Mouse (Mus musculus) intestine, postnatal 0 days (tissue): ENCODE data around the gene Klhl2. TPM values are rescaled to one million over a fixed set of nuclear protein-coding genes. Genes with fewer than 3 reads are reported as not detected.

Experiments
- ATAC-seq: fragments of 200-750 bp; cut with Nextera tagmentation; 2 replicates; pipeline ENCODE4 v1.8.0; 2017; ENCODE audit warnings: mild to moderate bottlenecking, moderate TSS enrichment, moderate library complexity
- H3K27ac ChIP-seq: fragments of 300-500 bp; sonication (generic); 2 replicates; pipeline ENCODE4 v1.5.1; 2014; ENCODE audit warnings: mild to moderate bottlenecking, low read depth, low read length, moderate library complexity
- H3K27me3 ChIP-seq: fragments of 300-500 bp; sonication (generic); replicated peaks from 2 replicates; pipeline ENCODE4 v1.6.1; 2014; ENCODE audit warnings: low read length, mixed read lengths; ENCODE audit not compliant: control insufficient read depth, insufficient read depth
- H3K36me3 ChIP-seq: fragments of 300-500 bp; sonication (generic); 2 replicates; pipeline ENCODE4 v1.6.1; 2014; ENCODE audit warnings: mild to moderate bottlenecking, moderate library complexity; ENCODE audit not compliant: control insufficient read depth, insufficient read depth
- H3K4me1 ChIP-seq: fragments of 300-500 bp; sonication (generic); replicated peaks from 2 replicates; pipeline ENCODE4 v1.6.1; 2014; ENCODE audit warnings: antibody characterized with exemption, low read length, mixed read lengths; ENCODE audit not compliant: control insufficient read depth, insufficient read depth
- H3K4me2 ChIP-seq: fragments of 300-500 bp; sonication (generic); replicated peaks from 2 replicates; pipeline ENCODE4 v1.6.1; 2014; ENCODE audit warnings: low read depth, mild to moderate bottlenecking, moderate library complexity
- H3K4me3 ChIP-seq: fragments of 300-500 bp; sonication (generic); 2 replicates; pipeline ENCODE4 v1.5.1; 2014; ENCODE audit warnings: low read depth, low read length
- H3K9ac ChIP-seq: fragments of 300-500 bp; sonication (generic); 2 replicates; pipeline ENCODE4 v1.6.1; 2014; ENCODE audit warnings: mild to moderate bottlenecking, low read depth, low read length
- H3K9me3 ChIP-seq: fragments of 300-500 bp; sonication (generic); 2 replicates; pipeline ENCODE4 v1.6.1; 2016; ENCODE audit warnings: mixed run types; ENCODE audit not compliant: control insufficient read depth
- CTCF ChIP-seq: sonication (generic); IDR thresholded peaks from 2 replicates; pipeline ENCODE4 v1.5.1; 2016; ENCODE audit warnings: low read depth, mild to moderate bottlenecking, control low read depth, antibody characterized with exemption, moderate library complexity
- WGBS: fragments of 180-500 bp; shearing (Covaris S2); extraction: QIAGEN DNeasy Blood & Tissue Kit; methylation state at CpG from one replicate; pipeline ENCODE4 v1.1.7; 2014; 5-methylcytosine and 5-hydroxymethylcytosine counted together
- polyA plus RNA-seq: library from polyadenylated mRNA; unstranded; fragments of >200 nt; fragmentation: Nextera tagmentation; extraction: Ambion mirVana; gene quantifications from 2 replicates; pipeline ENCODE4 v1.2.1, GENCODE M21; 2015

Klhl2 gene
- polyA plus RNA-seq, 1 experiment from 2014 or later = 9.9 TPM

- no peak for ATAC-seq
- Histone ChIP-seq H3K4me3 (no peak overlapping the region), H3K9me3 (no peaks in the 10 kb centered on the region), H3K27me3 (no peaks in the 10 kb centered on the region), H3K27ac (no peak overlapping the region), H3K4me1 (no peaks in the 10 kb centered on the region), H3K36me3 (peaks cover 23% of the 10 kb centered on the region), H3K9ac (no peak overlapping the region), H3K4me2 (no peak overlapping the region)
- WGBS = 82% methylated on average over 11 of the region's 11 CpGs
- TF ChIP-seq CTCF = no peak
These were observed 25.9 kb downstream of the Klhl2 start for GRCm38 (mm10) chr8:64823905-64824304.

GRCm38 (mm10) chr8:64820940-64821339, 28.9 kb downstream of the Klhl2 start:
- ATAC-seq = peak; percentile 69; the same call in 1 of the 2 replicates
- H3K4me2 ChIP-seq = no peak overlapping the region
- H3K27me3 ChIP-seq = no peaks in the 10 kb centered on the region
- no peak overlapping the region for H3K4me3 ChIP-seq
- H3K36me3 ChIP-seq = peaks cover 14% of the 10 kb centered on the region
- H3K9me3 ChIP-seq = no peaks in the 10 kb centered on the region
- H3K9ac ChIP-seq = no peak overlapping the region
- TF ChIP-seq CTCF = no peak
- WGBS = 80% methylated on average over 4 of the region's 4 CpGs
- no peaks in the 10 kb centered on the region; the same call in 1 of the 2 replicates for H3K4me1 ChIP-seq
- no peak overlapping the region for H3K27ac ChIP-seq

GRCm38 (mm10) chr8:64811790-64812189, 38.0 kb downstream of the Klhl2 start:
- H3K27me3 ChIP-seq = no peaks in the 10 kb centered on the region
- WGBS = 97% methylated on average over 9 of the region's 9 CpGs
- ATAC-seq = no peak
- H3K36me3 ChIP-seq = peaks cover 6% of the 10 kb centered on the region; the same call in 1 of the 2 replicates
- no peak overlapping the region for H3K4me2 ChIP-seq
- H3K4me3 ChIP-seq = no peak overlapping the region
- H3K9me3 ChIP-seq = no peaks in the 10 kb centered on the region
- no peak for TF ChIP-seq CTCF
- no peak overlapping the region; the same call in 1 of the 2 replicates for H3K27ac ChIP-seq
- no peaks in the 10 kb centered on the region; the same call in 1 of the 2 replicates for H3K4me1 ChIP-seq
- H3K9ac ChIP-seq = no peak overlapping the region

GRCm38 (mm10) chr8:64811083-64811482, 38.7 kb downstream of the Klhl2 start:
- no peak overlapping the region for H3K27ac ChIP-seq
- no peak overlapping the region for H3K9ac ChIP-seq
- H3K4me1 ChIP-seq = no peaks in the 10 kb centered on the region; the same call in 1 of the 2 replicates
- H3K4me2 ChIP-seq = no peak overlapping the region
- no peaks in the 10 kb centered on the region for H3K27me3 ChIP-seq
- H3K9me3 ChIP-seq = no peaks in the 10 kb centered on the region
- no peak overlapping the region for H3K4me3 ChIP-seq
- ATAC-seq = no peak
- 99% methylated on average over 4 of the region's 4 CpGs for WGBS
- H3K36me3 ChIP-seq = peaks cover 6% of the 10 kb centered on the region; the same call in 1 of the 2 replicates
- TF ChIP-seq CTCF = no peak

GRCm38 (mm10) chr8:64806558-64806957, 43.3 kb downstream of the Klhl2 start:
- WGBS = 72% methylated on average over 3 of the region's 3 CpGs
- no peak overlapping the region for H3K4me3 ChIP-seq

DNA sequence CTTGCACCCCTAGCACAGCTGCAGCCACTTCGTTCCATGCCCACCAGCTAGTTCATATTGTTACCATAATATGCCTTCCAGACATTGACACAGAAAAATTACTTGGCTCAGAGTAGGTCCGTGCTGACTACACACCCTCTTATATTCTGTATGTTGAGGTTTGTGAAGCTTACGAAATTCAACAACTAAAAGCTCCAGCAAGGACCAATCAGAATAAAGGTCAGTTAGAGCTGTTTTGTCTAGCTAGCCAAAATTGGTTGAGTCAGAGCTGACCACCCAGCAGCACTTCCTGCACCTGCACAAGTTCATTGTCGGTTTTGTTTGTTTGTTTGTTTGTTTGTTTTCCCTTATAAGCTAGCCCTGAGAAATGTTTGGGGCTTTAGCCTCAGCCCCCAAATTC, 44.8 kb downstream of the Klhl2 start:
- TF ChIP-seq CTCF = no peak

More at GRCm38 (mm10) chr8:64806558-64806957, 43.3 kb downstream of the Klhl2 start:
- Histone ChIP-seq H3K4me1 (no peaks in the 10 kb centered on the region), H3K9ac (no peak overlapping the region), H3K27ac (no peak overlapping the region), H3K4me2 (no peak overlapping the region), H3K27me3 (no peaks in the 10 kb centered on the region), H3K9me3 (no peaks in the 10 kb centered on the region), H3K36me3 (peaks cover 6% of the 10 kb centered on the region; the same call in 1 of the 2 replicates)
- no peak for ATAC-seq
- TF ChIP-seq CTCF = no peak

DNA sequence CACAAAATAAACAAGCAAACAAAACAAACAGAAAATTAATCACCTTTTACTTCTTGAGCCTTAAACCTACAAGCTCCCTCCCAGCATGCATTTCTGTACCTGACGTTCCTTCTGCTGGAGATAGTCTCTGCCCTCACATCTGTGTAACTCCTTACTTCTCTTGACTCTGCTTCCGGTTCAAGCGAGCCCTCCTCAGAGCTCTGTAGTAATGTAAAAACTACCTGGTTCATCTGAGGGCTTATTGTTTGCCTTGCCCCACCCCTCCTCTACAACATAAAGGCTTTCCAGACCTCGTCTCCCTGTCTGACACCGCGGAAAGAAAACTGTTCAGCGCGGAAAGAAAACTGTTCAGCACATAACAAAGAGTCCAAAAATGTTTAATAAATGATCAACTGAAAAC, 50.5 kb downstream of the Klhl2 start:
- Histone ChIP-seq H3K4me1 (no peaks in the 10 kb centered on the region), H3K27me3 (no peaks in the 10 kb centered on the region), H3K4me2 (no peak overlapping the region), H3K4me3 (no peak overlapping the region), H3K27ac (no peak overlapping the region), H3K9me3 (no peaks in the 10 kb centered on the region), H3K36me3 (no peaks in the 10 kb centered on the region), H3K9ac (no peak overlapping the region)
- no peak for TF ChIP-seq CTCF
- ATAC-seq = no peak
- WGBS = 63% methylated on average over 8 of the region's 8 CpGs

More for the DNA sequence above, 44.8 kb downstream of the Klhl2 start:
- Histone ChIP-seq H3K9ac (no peak overlapping the region), H3K4me3 (no peak overlapping the region), H3K4me1 (no peaks in the 10 kb centered on the region), H3K27ac (no peak overlapping the region), H3K36me3 (no peaks in the 10 kb centered on the region), H3K27me3 (no peaks in the 10 kb centered on the region), H3K9me3 (no peaks in the 10 kb centered on the region), H3K4me2 (no peak overlapping the region)
- 77% methylated on average over 4 of the region's 4 CpGs for WGBS
- no peak for ATAC-seq
